Mouse (Mus musculus) brain, embryonic 14.5 days (tissue): ENCODE results near the gene Helz2.

Source experiments
- CTCF ChIP-seq: fragments of 200-500 bp; IDR thresholded peaks from 2 replicates; pipeline ENCODE4 v1.5.1; 2012; ENCODE audit warnings: inconsistent platforms, mild to moderate bottlenecking, moderate library complexity, borderline replicate concordance; ENCODE audit not compliant: insufficient read depth, insufficient read length; ENCODE audit errors: extremely low read depth
- POLR2A ChIP-seq: fragments of 200-500 bp; IDR thresholded peaks from 2 replicates; pipeline ENCODE4 v1.6.1; 2012; ENCODE audit warnings: mild to moderate bottlenecking, inconsistent platforms, borderline replicate concordance; ENCODE audit not compliant: poor library complexity, insufficient read depth, insufficient read length, severe bottlenecking; ENCODE audit errors: extremely low read depth

DNA sequence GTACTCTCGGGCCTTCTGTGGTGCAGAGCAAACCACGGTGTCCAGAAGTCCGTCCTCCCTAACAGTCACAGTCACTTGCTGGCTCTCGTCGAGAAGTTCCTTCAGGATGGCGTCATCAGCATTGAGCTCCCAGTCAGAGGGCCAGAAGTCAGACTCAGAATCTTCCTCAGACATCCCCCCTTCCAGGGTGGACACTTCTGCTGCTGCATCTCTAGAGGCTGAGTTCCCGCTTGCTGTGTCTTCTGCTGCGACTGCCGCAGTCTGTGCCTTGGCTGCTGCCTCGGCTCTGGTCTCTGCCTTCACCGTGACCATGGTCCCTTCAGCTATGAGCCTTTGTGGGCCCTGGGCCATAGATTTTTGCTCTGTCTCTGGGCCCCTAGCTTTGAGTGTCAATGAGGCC is 7.1 kb downstream of the Helz2 start:
- TF ChIP-seq CTCF: no peak
- TF ChIP-seq POLR2A: no peak
